Mouse (Mus musculus) heart, postnatal 10 days (tissue): ENCODE measurements around the gene Ccdc86. TPM values are rescaled to one million over a fixed set of nuclear protein-coding genes. Genes with fewer than 3 reads are reported as not detected.

Source experiments
- DNase-seq, 2 experiments: peaks; one replicate each; pipeline ENCODE4 v3.0.0; 2021
- intact Hi-C: fragments of 180-260 bp; cut with DNase I; formaldehyde crosslinking; loops from one replicate; pipeline ENCODE4 v1.15.1; 2025
- total RNA-seq, 2 experiments: library from RNA; stranded (reverse); gene quantifications; 2 replicates each; pipeline ENCODE4 v1.2.3; 2021

Ccdc86 gene
- total RNA-seq, 2 experiments from 2014 or later: 7.5 to 7.9 TPM

GRCm38 (mm10) chr19:10914291-10914690 lies 34.8 kb downstream of the Ccdc86 start:
- DNase-seq: peak in 1 of 2 experiments; percentile 50
- intact Hi-C loops: no loop called here

DNA sequence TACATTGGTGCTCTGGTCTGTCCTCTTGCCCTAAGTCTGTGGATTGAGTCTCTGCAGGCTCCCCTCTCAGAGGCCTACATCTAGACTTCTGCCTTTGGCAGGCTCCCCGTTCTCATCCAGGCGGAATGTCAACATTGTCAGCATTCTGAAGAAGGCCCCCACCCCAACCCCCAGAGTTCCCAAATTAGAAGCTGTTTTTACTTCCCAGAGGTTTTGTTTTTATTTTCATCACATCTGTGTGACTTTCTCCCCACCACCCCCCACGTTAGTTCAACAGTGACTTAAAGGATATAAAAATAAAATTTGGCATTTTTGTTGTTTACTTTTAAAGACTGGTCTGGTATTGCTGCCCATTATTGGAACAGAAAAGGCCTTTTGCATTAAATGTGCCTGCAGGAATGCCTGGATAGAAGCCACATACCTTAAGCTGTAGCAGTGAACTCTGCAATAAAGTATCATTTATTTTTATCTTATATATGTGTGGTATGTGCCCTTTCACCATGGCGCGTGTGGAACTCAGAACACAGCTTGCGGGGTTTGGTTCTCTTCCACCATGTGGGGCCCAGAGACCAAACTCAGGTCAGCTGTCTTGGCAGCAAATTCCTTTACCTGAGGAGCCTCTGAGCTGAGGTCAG lies 39.9 kb downstream of the Ccdc86 start:
- peak in 1 of 2 experiments; percentile 53 for DNase-seq
- intact Hi-C loops: loop anchor here (2.0 kb wide), 1 partner anchor 50 kb away; no protein-coding TSS in a partner anchor

GRCm38 (mm10) chr19:10907891-10908290 lies 41.2 kb downstream of the Ccdc86 start:
- intact Hi-C loops: loop anchor here (2.0 kb wide), 1 partner anchor 51 kb away; no protein-coding TSS in a partner anchor
- DNase-seq: peak; percentile 70 to 83

GRCm38 (mm10) chr19:10905728-10906000 lies 43.4 kb downstream of the Ccdc86 start:
- no peak for DNase-seq
- intact Hi-C loops: no loop called here

DNA sequence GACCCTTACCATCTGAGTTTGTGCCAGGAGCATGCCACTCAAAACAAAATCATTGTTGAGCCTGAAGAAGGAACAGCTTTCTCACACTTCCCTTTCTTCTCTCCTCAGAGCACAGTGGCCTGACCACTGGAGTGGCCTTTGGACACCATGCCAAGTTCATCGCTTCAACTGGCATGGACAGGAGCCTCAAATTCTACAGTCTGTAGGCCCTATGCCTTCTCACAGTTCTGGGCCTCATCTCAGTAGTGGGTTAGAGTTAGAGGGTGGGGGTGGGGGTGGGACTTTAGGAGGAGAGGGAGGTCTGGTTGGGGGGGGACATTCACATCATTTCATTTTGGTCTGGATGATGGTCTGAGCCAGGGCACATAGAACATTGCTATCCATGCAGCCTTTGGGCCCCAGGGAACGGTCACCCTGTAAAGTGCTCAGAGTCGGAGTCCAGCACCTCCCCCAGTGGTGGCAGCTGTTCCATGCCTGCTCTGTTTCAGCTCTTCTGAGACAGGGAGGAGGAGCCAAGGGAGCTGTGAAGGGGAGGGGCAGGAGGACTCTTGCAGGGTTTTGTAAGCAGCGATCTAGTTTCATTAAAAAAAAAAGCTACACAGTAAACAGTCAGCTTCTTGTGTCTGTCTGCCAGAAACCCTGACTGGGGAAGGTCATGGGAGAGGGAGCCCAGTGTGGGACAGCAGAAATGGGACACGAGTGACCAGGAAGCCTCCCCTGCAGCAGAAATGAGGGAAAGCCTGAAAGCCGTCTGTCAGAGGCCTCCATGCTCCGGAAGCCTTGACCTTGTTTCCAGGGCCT lies 43.9 kb downstream of the Ccdc86 start:
- DNase-seq: peak; percentile 78 to 82
- intact Hi-C loops: no loop called here

GRCm38 (mm10) chr19:10904512-10904911 lies 44.6 kb downstream of the Ccdc86 start:
- DNase-seq: no peak
- intact Hi-C loops: no loop called here

- intact Hi-C loops: no loop called here
- DNase-seq: no peak
These were observed 48.0 kb downstream of the Ccdc86 start for GRCm38 (mm10) chr19:10901046-10901445.

DNA sequence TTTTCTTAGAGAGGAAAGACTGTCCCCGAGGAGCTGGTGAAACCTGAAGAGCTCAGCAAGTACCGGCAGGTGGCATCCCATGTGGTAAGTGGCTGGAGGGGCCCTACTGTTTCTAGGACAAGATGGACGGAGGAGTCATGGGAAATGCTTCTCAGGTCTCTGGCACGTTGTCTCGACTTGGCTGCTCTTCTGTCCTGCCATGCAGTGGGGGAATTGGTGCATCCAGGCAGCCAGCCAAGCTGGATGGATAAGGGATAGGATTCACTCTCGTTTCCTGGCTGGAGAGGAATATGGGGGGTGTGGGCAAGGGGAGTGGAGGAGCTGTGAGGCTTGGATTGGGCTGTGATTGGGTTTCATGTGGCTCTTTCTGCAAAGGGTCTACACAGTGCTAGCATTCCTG lies 48.8 kb downstream of the Ccdc86 start:
- peak; percentile 81 to 82 for DNase-seq
- intact Hi-C loops: no loop called here

DNA sequence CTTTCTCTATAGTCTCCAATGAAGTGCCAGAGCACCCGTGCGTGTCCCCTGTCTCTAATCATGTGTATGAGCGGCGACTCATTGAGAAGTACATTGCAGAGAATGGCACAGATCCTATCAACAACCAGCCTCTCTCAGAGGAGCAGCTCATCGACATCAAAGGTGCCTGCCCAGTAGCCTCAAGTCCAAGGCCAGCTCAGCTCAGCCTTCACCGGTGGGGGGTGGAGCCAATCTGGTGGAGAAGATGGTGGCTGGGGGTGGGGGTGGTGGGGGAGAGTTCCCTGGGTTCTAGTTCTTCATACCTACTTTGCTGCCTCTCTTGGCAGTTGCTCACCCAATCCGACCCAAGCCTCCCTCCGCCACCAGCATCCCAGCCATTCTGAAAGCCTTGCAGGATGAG lies 51.6 kb downstream of the Ccdc86 start:
- intact Hi-C loops: no loop called here
- DNase-seq: no peak

DNA sequence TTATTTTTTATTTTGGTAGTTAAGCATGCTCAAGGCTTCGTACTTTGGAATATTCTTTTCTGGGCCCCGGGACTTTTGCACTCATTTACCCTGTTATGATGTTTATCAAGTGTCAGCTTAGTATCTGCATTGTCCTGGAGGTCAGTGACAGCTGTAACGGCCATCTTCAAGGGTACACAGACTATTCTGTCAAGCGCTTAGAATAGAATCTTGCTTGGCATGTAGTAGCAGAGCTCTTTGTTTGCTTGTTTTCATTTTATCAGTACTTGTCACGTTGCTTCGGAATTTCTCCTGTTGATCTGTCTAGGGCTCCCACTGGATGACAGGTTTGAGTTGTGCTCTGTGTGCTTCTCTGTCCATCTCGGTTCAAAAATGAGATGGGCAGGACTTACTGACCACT lies 52.2 kb downstream of the Ccdc86 start:
- DNase-seq: peak; percentile 28 to 31
- intact Hi-C loops: no loop called here

GRCm38 (mm10) chr19:10895708-10896107 lies 53.4 kb downstream of the Ccdc86 start:
- intact Hi-C loops: no loop called here
- DNase-seq: no peak

DNA sequence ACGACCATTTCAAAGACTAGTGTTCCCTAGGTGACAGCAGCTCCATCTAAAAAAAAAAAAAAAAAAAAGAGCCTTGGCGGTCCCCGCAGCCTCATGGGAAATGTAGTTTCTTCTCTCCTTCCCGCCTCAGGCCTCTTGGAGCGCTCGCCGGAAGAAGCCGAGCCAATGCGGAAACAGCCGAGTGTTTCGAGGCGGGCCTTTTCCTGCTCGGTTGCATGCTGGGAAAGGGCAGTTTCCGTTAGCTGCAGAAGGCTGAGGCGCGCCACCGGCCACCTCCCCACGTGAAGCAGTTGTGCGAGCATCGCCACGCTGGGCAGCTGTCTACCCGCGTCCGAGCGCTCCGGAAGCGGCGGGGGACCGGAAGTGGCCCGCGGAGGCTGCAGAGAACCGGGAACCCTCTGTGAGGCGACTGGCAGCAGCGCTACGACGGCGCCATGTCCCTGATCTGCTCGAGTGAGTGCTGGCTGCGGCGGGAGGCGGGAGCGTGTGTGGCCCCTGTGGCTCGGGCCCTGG lies 54.0 kb downstream of the Ccdc86 start, which contains the start of gene Prpf19:
TSS of gene Prpf19 (plus strand) at position 216 of the 513 bp plus-strand sequence.
- peak; percentile 99 for DNase-seq
- intact Hi-C loops: no loop called here

DNA sequence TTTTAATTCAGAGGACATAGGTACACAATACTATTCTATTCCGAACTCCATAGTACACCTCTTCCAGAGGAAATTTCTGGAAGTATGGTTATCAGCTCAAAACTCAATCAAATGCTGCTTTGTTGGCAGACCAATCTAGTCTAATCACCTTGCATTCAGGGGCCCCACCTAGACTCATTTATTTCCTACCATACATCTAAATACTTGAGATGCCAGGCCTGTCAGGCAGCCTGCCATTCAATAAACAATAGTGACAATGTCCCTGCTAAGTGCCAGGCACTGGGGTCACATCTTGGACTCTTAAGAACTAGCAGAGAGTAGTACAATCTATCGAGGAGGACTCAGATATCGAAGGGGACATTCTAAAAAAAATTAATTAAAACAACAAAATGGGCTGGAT lies 56.9 kb downstream of the Ccdc86 start:
- no peak for DNase-seq
- intact Hi-C loops: no loop called here

Other genes starting within 250 kb of the Ccdc86 start
- 1 to 10 TPM in 1 of 2 experiments, under 1 TPM in 1; 0.87 to 1.1 TPM for gene Cd5, start 210.3 kb downstream of the Ccdc86 start, total RNA-seq
- gene Cd6, start 119.2 kb downstream of the Ccdc86 start, total RNA-seq: under 1 TPM; 0.22 to 0.52 TPM
- gene Slc15a3, start 109.5 kb downstream of the Ccdc86 start, total RNA-seq: 1 to 10 TPM; 2.6 to 3.0 TPM
- 10 to 100 TPM; 36.7 to 42.0 TPM for gene Tmem132a, start 79.3 kb downstream of the Ccdc86 start, total RNA-seq
- gene Tmem109, start 67.3 kb downstream of the Ccdc86 start, total RNA-seq: 100 to 1,000 TPM in 1 of 2 experiments, 10 to 100 TPM in 1; 95.3 to 104 TPM
- 100 to 1,000 TPM; 211 to 235 TPM for gene Prpf19, start 54.0 kb downstream of the Ccdc86 start, total RNA-seq
- not detected for gene Zp1, start 28.6 kb downstream of the Ccdc86 start, total RNA-seq
- under 1 TPM; 0.15 to 0.22 TPM for gene Ptgdr2, start 12.1 kb downstream of the Ccdc86 start, total RNA-seq
- not detected for gene Ms4a10, start 25.4 kb upstream of the Ccdc86 start, total RNA-seq
- gene Ms4a15, start 44.0 kb upstream of the Ccdc86 start, total RNA-seq: not detected
- gene Ms4a18, start 68.8 kb upstream of the Ccdc86 start, total RNA-seq: not detected
- gene Ms4a8a, start 131.8 kb upstream of the Ccdc86 start, total RNA-seq: under 1 TPM; 0.45 to 0.97 TPM
- not detected for gene 1700017D01Rik, start 181.6 kb upstream of the Ccdc86 start, total RNA-seq
- gene 1700025F22Rik, start 216.1 kb upstream of the Ccdc86 start, total RNA-seq: not detected
- not detected for gene Ms4a13, start 247.5 kb upstream of the Ccdc86 start, total RNA-seq